Mouse (Mus musculus) cerebellum, adult 18-20 months (tissue): ENCODE data around the gene Jtb.
A peak's percentile ranks its signal among the peaks of the same experiment; 100 is the strongest.

Experiments
- DNase-seq, 2 experiments: peaks; one replicate each; pipeline ENCODE4 v3.0.0; 2021

Jtb gene

GRCm38 (mm10) chr3:90224331-90224730, 7.1 kb upstream of the Jtb start:
- no peak for DNase-seq

GRCm38 (mm10) chr3:90231075-90231474, 322 bp upstream of the Jtb start:
- DNase-seq, result no peak

- DNase-seq, result no peak
These were observed 9.9 kb downstream of the Jtb start for GRCm38 (mm10) chr3:90241251-90241650.

- DNase-seq, result no peak
These were observed 10.4 kb downstream of the Jtb start for GRCm38 (mm10) chr3:90241669-90242358.

GRCm38 (mm10) chr3:90242984-90243775, 11.8 kb downstream of the Jtb start, which contains the start of gene Creb3l4:
Gene Creb3l4, minus strand, starts transcription at chr3:90243512.
- no peak for DNase-seq

GRCm38 (mm10) chr3:90245406-90245805, 14.0 kb downstream of the Jtb start:
- DNase-seq, result no peak

- no peak for DNase-seq
These were observed 16.2 kb downstream of the Jtb start for GRCm38 (mm10) chr3:90247630-90247959.

GRCm38 (mm10) chr3:90247960-90248745, 16.8 kb downstream of the Jtb start, which contains the start of gene Slc39a1:
Gene Slc39a1, plus strand, starts transcription at chr3:90248172.
- peak; percentile 91 to 96 for DNase-seq

GRCm38 (mm10) chr3:90248746-90249100, 17.3 kb downstream of the Jtb start:
- peak in 1 of 2 experiments; percentile 41 for DNase-seq

- DNase-seq, result peak in 1 of 2 experiments; percentile 4
These were observed 19.4 kb downstream of the Jtb start for GRCm38 (mm10) chr3:90250791-90251190.

GRCm38 (mm10) chr3:90251731-90252226, 20.4 kb downstream of the Jtb start:
- peak in 1 of 2 experiments; percentile 17 for DNase-seq

- DNase-seq, result peak in 1 of 2 experiments; percentile 28
These were observed 21.3 kb downstream of the Jtb start for GRCm38 (mm10) chr3:90252659-90253058.

GRCm38 (mm10) chr3:90253174-90253573, 21.8 kb downstream of the Jtb start:
- DNase-seq, result peak in 1 of 2 experiments; percentile 10

GRCm38 (mm10) chr3:90253653-90254418, 22.4 kb downstream of the Jtb start, which contains the start of gene Crtc2:
Gene Crtc2, plus strand, starts transcription at chr3:90254163.
- DNase-seq, result peak; percentile 94 to 100

GRCm38 (mm10) chr3:90254419-90255193, 23.2 kb downstream of the Jtb start:
- no peak for DNase-seq

- DNase-seq, result no peak
These were observed 23.8 kb downstream of the Jtb start for GRCm38 (mm10) chr3:90255194-90255565.

GRCm38 (mm10) chr3:90255784-90256353, 24.5 kb downstream of the Jtb start:
- DNase-seq, result peak in 1 of 2 experiments; percentile 28

- DNase-seq, result peak; percentile 95
These were observed 25.5 kb downstream of the Jtb start for GRCm38 (mm10) chr3:90256731-90257530.

GRCm38 (mm10) chr3:90258521-90258920, 27.1 kb downstream of the Jtb start:
- DNase-seq, result peak in 1 of 2 experiments; percentile 8

- DNase-seq, result peak in 1 of 2 experiments; percentile 13
These were observed 31.8 kb downstream of the Jtb start for GRCm38 (mm10) chr3:90263121-90263771.
